Mouse (Mus musculus): ENCODE measurements around the gene Rbm8a2. TPM values are rescaled to one million over a fixed set of nuclear protein-coding genes. Genes with fewer than 3 reads are reported as not detected.
A peak's percentile ranks its signal among the peaks of the same experiment; 100 is the strongest.

Rbm8a2 gene
- polyA plus RNA-seq, 1 experiment from 2014 or later = 0.35 TPM

DNA sequence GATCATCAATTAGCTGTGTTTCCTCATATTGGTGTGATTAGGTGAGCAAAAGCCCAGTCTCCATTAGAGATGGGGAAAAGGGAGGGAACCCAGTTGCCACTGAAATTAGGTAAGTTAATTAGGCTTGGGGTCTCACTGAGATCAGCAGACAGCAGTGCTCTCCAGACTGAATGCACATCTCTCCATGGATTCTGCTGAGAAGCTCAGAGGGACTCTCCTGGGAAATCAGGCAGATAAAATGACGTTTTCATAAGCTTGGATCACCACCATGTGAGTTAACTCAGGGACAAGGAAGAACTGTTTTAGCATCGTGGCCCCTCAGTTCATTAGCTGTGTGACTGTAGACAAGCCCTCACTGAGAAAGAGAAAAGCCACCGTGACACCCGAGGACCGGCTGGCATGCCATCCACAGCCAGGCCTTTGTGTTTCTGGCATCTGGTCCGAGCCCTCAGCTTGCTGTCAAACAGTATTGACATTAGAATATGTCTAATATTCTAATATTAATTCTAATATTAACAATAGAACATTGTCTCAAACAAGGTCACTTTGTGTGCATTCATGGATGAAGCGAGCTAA is 18.2 kb upstream of the Rbm8a2 start:
- no peaks in the 10 kb centered on the region for H3K27me3 ChIP-seq (ENCODE audit: insufficient read depth, low read length)
- H3K4me1 ChIP-seq (ENCODE audit: insufficient read depth, low read length) = no peaks in the 10 kb centered on the region
- WGBS = 65% methylated on average over 7 of the region's 7 CpGs
- no peaks in the 10 kb centered on the region for H3K36me3 ChIP-seq (ENCODE audit: insufficient read depth, low read length)
- ATAC-seq (ENCODE audit: low FRiP score, low TSS enrichment) = no peak
- H3K9me3 ChIP-seq (ENCODE audit: low read length) = no peaks in the 10 kb centered on the region
- no peak overlapping the region for H3K27ac ChIP-seq (ENCODE audit: low read length)
- H3K9ac ChIP-seq (replicated peaks; ENCODE audit: low read length) = no peak overlapping the region
- H3K4me2 ChIP-seq (replicated peaks; ENCODE audit: low read depth, low read length) = no peak overlapping the region
- H3K4me3 ChIP-seq (ENCODE audit: low read length) = no peak overlapping the region

DNA sequence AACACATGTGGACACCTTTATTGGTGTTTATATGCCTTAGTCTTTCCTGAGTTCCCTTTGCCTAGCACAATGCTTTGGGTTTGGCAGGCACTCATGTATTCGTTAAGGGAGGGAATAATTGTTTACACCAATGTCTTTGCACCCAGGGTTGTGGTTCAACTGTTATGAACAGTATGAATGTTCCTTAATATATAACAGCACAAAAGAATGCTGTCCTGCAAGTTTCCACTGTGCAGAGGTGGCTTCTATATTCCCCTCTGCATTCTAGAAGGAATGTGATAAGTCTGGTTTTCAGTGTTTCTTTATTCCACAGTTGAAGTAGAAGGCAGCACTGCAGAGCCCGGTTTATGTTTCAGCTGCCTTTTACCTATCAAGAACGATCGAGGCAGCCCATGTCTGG is 10.0 kb upstream of the Rbm8a2 start:
- no peaks in the 10 kb centered on the region for H3K9me3 ChIP-seq (ENCODE audit: low read length)
- no peaks in the 10 kb centered on the region for H3K36me3 ChIP-seq (ENCODE audit: insufficient read depth, low read length)
- no peaks in the 10 kb centered on the region for H3K4me1 ChIP-seq (ENCODE audit: insufficient read depth, low read length)
- no peak overlapping the region for H3K27ac ChIP-seq (ENCODE audit: low read length)
- H3K4me2 ChIP-seq (replicated peaks; ENCODE audit: low read depth, low read length) = no peak overlapping the region
- no peak overlapping the region for H3K9ac ChIP-seq (replicated peaks; ENCODE audit: low read length)
- no peaks in the 10 kb centered on the region for H3K27me3 ChIP-seq (ENCODE audit: insufficient read depth, low read length)
- ATAC-seq (ENCODE audit: low FRiP score, low TSS enrichment) = peak; percentile 89
- H3K4me3 ChIP-seq (ENCODE audit: low read length) = no peak overlapping the region
- 71% methylated on average over 4 of the region's 4 CpGs for WGBS

DNA sequence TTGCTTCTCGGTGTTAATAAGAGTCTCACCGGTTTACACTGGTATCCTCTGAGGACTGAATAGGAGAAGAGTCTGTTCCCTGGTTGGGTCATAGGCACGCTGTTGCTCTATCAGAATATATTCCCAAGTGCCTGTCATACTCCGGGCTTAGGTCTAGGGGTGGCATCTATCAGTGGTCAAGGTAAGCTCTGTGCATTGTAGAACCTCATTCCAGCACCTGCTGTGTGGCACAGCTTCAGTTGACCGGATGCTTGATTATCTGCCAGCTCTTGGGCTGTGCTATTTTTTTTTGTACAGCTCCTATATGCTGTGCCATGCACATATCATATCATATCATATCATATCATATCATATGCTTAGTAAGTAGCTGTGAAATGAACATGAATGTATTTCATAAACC is 9.5 kb upstream of the Rbm8a2 start:
- H3K36me3 ChIP-seq (ENCODE audit: insufficient read depth, low read length) = no peaks in the 10 kb centered on the region
- H3K27ac ChIP-seq (ENCODE audit: low read length) = 0 out of 2 replicates have a peak overlapping the region, but pooled peaks have one; percentile 5
- no peak overlapping the region for H3K4me2 ChIP-seq (replicated peaks; ENCODE audit: low read depth, low read length)
- ATAC-seq (ENCODE audit: low FRiP score, low TSS enrichment) = no peak
- WGBS = 91% methylated on average over 5 of the region's 5 CpGs
- H3K9ac ChIP-seq (replicated peaks; ENCODE audit: low read length) = no peak overlapping the region
- no peaks in the 10 kb centered on the region for H3K9me3 ChIP-seq (ENCODE audit: low read length)
- H3K4me3 ChIP-seq (ENCODE audit: low read length) = no peak overlapping the region
- H3K4me1 ChIP-seq (ENCODE audit: insufficient read depth, low read length) = no peaks in the 10 kb centered on the region
- no peaks in the 10 kb centered on the region for H3K27me3 ChIP-seq (ENCODE audit: insufficient read depth, low read length)

- Histone ChIP-seq H3K27me3 (ENCODE audit: insufficient read depth, low read length) (no peaks in the 10 kb centered on the region), H3K4me2 (replicated peaks; ENCODE audit: low read depth, low read length) (no peak overlapping the region), H3K4me3 (ENCODE audit: low read length) (no peak overlapping the region), H3K4me1 (ENCODE audit: insufficient read depth, low read length) (no peaks in the 10 kb centered on the region), H3K9me3 (ENCODE audit: low read length) (peaks cover 2% of the 10 kb centered on the region; the same call in 1 of the 2 replicates), H3K27ac (ENCODE audit: low read length) (no peak overlapping the region), H3K9ac (replicated peaks; ENCODE audit: low read length) (no peak overlapping the region), H3K36me3 (ENCODE audit: insufficient read depth, low read length) (no peaks in the 10 kb centered on the region)
- 88% methylated on average over 5 of the region's 5 CpGs for WGBS
- ATAC-seq (ENCODE audit: low FRiP score, low TSS enrichment) = no peak
Observed at GRCm38 (mm10) chr1:175970710-175971109, 8.2 kb downstream of the Rbm8a2 start.

- no peaks in the 10 kb centered on the region for H3K4me1 ChIP-seq (ENCODE audit: insufficient read depth, low read length)
- no peaks in the 10 kb centered on the region for H3K27me3 ChIP-seq (ENCODE audit: insufficient read depth, low read length)
- H3K4me3 ChIP-seq (ENCODE audit: low read length) = no peak overlapping the region
- H3K27ac ChIP-seq (ENCODE audit: low read length) = no peak overlapping the region
- H3K9ac ChIP-seq (replicated peaks; ENCODE audit: low read length) = no peak overlapping the region
- H3K9me3 ChIP-seq (ENCODE audit: low read length) = peaks cover 2% of the 10 kb centered on the region; the same call in 1 of the 2 replicates
- 86% methylated on average over 5 of the region's 5 CpGs for WGBS
- ATAC-seq (ENCODE audit: low FRiP score, low TSS enrichment) = no peak
- H3K4me2 ChIP-seq (replicated peaks; ENCODE audit: low read depth, low read length) = no peak overlapping the region
- no peaks in the 10 kb centered on the region for H3K36me3 ChIP-seq (ENCODE audit: insufficient read depth, low read length)
Observed at GRCm38 (mm10) chr1:175967004-175967745, 11.7 kb downstream of the Rbm8a2 start.

DNA sequence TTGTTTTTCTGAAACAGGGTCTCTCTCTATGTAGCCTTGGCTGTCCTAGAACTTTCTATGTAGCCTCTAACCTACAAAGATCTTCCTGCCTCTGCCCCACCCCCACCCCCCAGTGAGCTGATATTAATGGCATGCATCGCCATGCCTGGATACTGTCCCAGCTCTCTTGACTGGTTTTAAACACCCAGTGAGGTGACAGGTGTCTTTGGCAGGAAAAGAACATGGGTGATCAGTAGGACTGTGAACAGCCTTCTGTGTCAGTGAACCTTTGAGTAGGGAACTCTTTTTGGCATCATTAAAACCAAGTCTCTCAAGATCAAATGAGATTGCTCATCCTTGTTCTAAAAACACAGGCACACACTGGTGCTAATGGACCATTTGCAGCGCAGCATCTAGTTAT is 17.1 kb downstream of the Rbm8a2 start:
- H3K36me3 ChIP-seq (ENCODE audit: insufficient read depth, low read length) = no peaks in the 10 kb centered on the region
- no peak overlapping the region for H3K9ac ChIP-seq (replicated peaks; ENCODE audit: low read length)
- no peak overlapping the region for H3K27ac ChIP-seq (ENCODE audit: low read length)
- no peaks in the 10 kb centered on the region for H3K9me3 ChIP-seq (ENCODE audit: low read length)
- no peak overlapping the region for H3K4me3 ChIP-seq (ENCODE audit: low read length)
- 87% methylated on average over 2 of the region's 2 CpGs for WGBS
- H3K4me2 ChIP-seq (replicated peaks; ENCODE audit: low read depth, low read length) = no peak overlapping the region
- H3K4me1 ChIP-seq (ENCODE audit: insufficient read depth, low read length) = no peaks in the 10 kb centered on the region
- H3K27me3 ChIP-seq (ENCODE audit: insufficient read depth, low read length) = no peaks in the 10 kb centered on the region
- no peak for ATAC-seq (ENCODE audit: low FRiP score, low TSS enrichment)

DNA sequence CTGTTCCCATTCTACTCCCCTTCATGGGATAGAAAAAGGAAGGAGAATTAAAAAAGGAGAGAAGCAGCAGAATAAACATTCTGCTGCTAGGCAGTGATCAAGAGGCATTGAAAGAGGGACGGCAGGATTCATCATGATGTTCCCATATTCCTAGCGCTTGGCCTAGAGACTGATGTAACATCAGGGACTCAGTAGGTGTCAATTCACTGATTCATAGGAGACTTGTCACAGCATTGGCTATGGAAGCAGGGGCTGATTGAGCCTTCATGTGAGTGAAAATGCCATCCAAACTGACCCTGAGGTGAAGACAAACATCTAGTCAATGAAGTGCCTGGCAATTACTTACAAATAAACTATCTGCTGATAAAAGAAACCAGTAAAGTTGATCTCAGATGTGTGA is 28.1 kb downstream of the Rbm8a2 start:
- H3K9ac ChIP-seq (replicated peaks; ENCODE audit: low read length) = no peak overlapping the region
- ATAC-seq (ENCODE audit: low FRiP score, low TSS enrichment) = no peak

GRCm38 (mm10) chr1:175950421-175950820 is 28.5 kb downstream of the Rbm8a2 start:
- Histone ChIP-seq H3K9me3 (ENCODE audit: low read length) (no peaks in the 10 kb centered on the region; the same call in 1 of the 2 replicates), H3K27me3 (ENCODE audit: insufficient read depth, low read length) (no peaks in the 10 kb centered on the region), H3K9ac (replicated peaks; ENCODE audit: low read length) (no peak overlapping the region), H3K36me3 (ENCODE audit: insufficient read depth, low read length) (no peaks in the 10 kb centered on the region), H3K4me3 (ENCODE audit: low read length) (no peak overlapping the region), H3K4me2 (replicated peaks; ENCODE audit: low read depth, low read length) (no peak overlapping the region), H3K27ac (ENCODE audit: low read length) (no peak overlapping the region), H3K4me1 (ENCODE audit: insufficient read depth, low read length) (no peaks in the 10 kb centered on the region)
- 64% methylated on average over 3 of the region's 3 CpGs for WGBS
- ATAC-seq (ENCODE audit: low FRiP score, low TSS enrichment) = no peak

More for the DNA sequence above, 28.1 kb downstream of the Rbm8a2 start:
- no peaks in the 10 kb centered on the region for H3K27me3 ChIP-seq (ENCODE audit: insufficient read depth, low read length)
- no peaks in the 10 kb centered on the region; the same call in 1 of the 2 replicates for H3K9me3 ChIP-seq (ENCODE audit: low read length)
- no peaks in the 10 kb centered on the region for H3K4me1 ChIP-seq (ENCODE audit: insufficient read depth, low read length)
- no peak overlapping the region for H3K27ac ChIP-seq (ENCODE audit: low read length)
- H3K36me3 ChIP-seq (ENCODE audit: insufficient read depth, low read length) = no peaks in the 10 kb centered on the region
- H3K4me2 ChIP-seq (replicated peaks; ENCODE audit: low read depth, low read length) = no peak overlapping the region
- WGBS = 92% methylated on average over 2 of the region's 2 CpGs
- no peak overlapping the region for H3K4me3 ChIP-seq (ENCODE audit: low read length)

- H3K4me2 ChIP-seq (replicated peaks; ENCODE audit: low read depth, low read length) = no peak overlapping the region
- no peak overlapping the region for H3K27ac ChIP-seq (ENCODE audit: low read length)
- no peak overlapping the region for H3K9ac ChIP-seq (replicated peaks; ENCODE audit: low read length)
- WGBS = 26% methylated on average over 4 of the region's 4 CpGs
- H3K9me3 ChIP-seq (ENCODE audit: low read length) = no peaks in the 10 kb centered on the region
- no peaks in the 10 kb centered on the region for H3K4me1 ChIP-seq (ENCODE audit: insufficient read depth, low read length)
- no peaks in the 10 kb centered on the region for H3K36me3 ChIP-seq (ENCODE audit: insufficient read depth, low read length)
- H3K27me3 ChIP-seq (ENCODE audit: insufficient read depth, low read length) = no peaks in the 10 kb centered on the region
- ATAC-seq (ENCODE audit: low FRiP score, low TSS enrichment) = peak; percentile 49; the same call in 1 of the 2 replicates
- H3K4me3 ChIP-seq (ENCODE audit: low read length) = no peak overlapping the region
Observed at GRCm38 (mm10) chr1:175946718-175947315, 32.1 kb downstream of the Rbm8a2 start.

DNA sequence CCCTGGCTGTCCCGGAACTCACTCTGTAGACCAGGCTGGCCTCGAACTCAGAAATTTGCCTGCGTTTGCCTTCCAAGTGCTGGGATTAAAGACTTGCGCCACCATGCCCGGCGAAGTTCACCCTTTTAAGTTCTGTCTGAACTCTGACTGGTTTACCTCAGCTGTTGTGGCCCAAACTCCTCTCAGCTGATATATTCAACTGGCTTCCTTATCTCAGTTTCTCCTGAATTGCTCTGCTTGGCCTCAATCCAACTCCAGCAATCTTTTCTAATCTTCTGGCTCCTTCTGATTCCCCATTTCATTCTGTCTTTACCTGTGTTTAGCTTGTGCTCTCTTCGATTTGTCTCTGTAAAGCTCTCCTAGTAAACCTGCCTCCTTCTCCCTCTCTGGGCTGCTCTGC is 35.7 kb downstream of the Rbm8a2 start:
- no peaks in the 10 kb centered on the region for H3K4me1 ChIP-seq (ENCODE audit: insufficient read depth, low read length)
- H3K36me3 ChIP-seq (ENCODE audit: insufficient read depth, low read length) = no peaks in the 10 kb centered on the region
- no peak overlapping the region for H3K27ac ChIP-seq (ENCODE audit: low read length)
- no peaks in the 10 kb centered on the region for H3K27me3 ChIP-seq (ENCODE audit: insufficient read depth, low read length)
- 91% methylated on average over 7 of the region's 7 CpGs for WGBS
- no peak overlapping the region for H3K9ac ChIP-seq (replicated peaks; ENCODE audit: low read length)
- no peaks in the 10 kb centered on the region for H3K9me3 ChIP-seq (ENCODE audit: low read length)
- ATAC-seq (ENCODE audit: low FRiP score, low TSS enrichment) = no peak
- H3K4me2 ChIP-seq (replicated peaks; ENCODE audit: low read depth, low read length) = no peak overlapping the region
- H3K4me3 ChIP-seq (ENCODE audit: low read length) = no peak overlapping the region
